7 mouse cellular contexts compared by ENCODE assay signal in genomic region chr2:94404512-94405240, GRCm38 (mm10). TPM values are rescaled to one million over a fixed set of nuclear protein-coding genes. Genes with fewer than 3 reads are reported as not detected.
DNase-seq lines count a peak whose midpoint lies in the region; ATAC-seq and TF ChIP-seq lines count a peak whose summit lies in the region.

No protein-coding gene starts in this region.

- ATAC-seq in forebrain, embryonic 14.5 days = no peak
- no peak for ATAC-seq in liver, embryonic 11.5 days (replicated peaks; ENCODE audit: low FRiP score)

- H3K9ac ChIP-seq in forebrain, embryonic 14.5 days (ENCODE audit: low read length) = peak overlapping the region; percentile 90; the same call in 1 of the 2 replicates
- H3K9ac ChIP-seq in liver, embryonic 11.5 days (ENCODE audit: low read depth, low read length) = no peak overlapping the region

- H3K27me3 ChIP-seq in forebrain, embryonic 14.5 days (replicated peaks; ENCODE audit: control insufficient read depth, insufficient read depth, low read length) = no peaks in the 10 kb centered on the region
- H3K27me3 ChIP-seq in liver, embryonic 11.5 days (replicated peaks; ENCODE audit: control insufficient read depth, insufficient read depth, low read length) = no peaks in the 10 kb centered on the region
- no peaks in the 10 kb centered on the region for H3K27me3 ChIP-seq in small intestine, adult 2 months (ENCODE audit: control insufficient read depth, insufficient read depth, low read length)

- peak overlapping the region; percentile 32; the same call in 1 of the 2 replicates for H3K27ac ChIP-seq in left cerebral cortex, adult 2 months
- no peak overlapping the region for H3K27ac ChIP-seq in forebrain, embryonic 14.5 days (ENCODE audit: low read depth, low read length)
- no peak overlapping the region for H3K27ac ChIP-seq in liver, embryonic 11.5 days (ENCODE audit: low read depth, low read length)
- peak overlapping the region; percentile 41; the same call in 1 of the 2 replicates for H3K27ac ChIP-seq in small intestine, adult 2 months (ENCODE audit: insufficient read depth, low read depth, low read length)

- peak overlapping the region; percentile 87 for H3K4me2 ChIP-seq in forebrain, embryonic 14.5 days (ENCODE audit: low read length)
- H3K4me2 ChIP-seq in liver, embryonic 11.5 days = peak overlapping the region; percentile 87

- DNase-seq in left cerebral cortex, adult 2 months (ENCODE audit: extremely low spot score in 1 of 2, low spot score in 2 of 2) = no peak
- no peak for DNase-seq in left cerebral cortex, postnatal 36 days (ENCODE audit: low spot score in 2 of 2)
- DNase-seq in forebrain, embryonic 14.5 days (ENCODE audit: low spot score) = no peak
- no peak for DNase-seq in liver, embryonic 11.5 days (ENCODE audit: low spot score)
- no peak for DNase-seq in cerebellum, adult 11-12 months
- no peak for DNase-seq in B cell, adult 2 months

- no peaks in the 10 kb centered on the region for H3K36me3 ChIP-seq in forebrain, embryonic 14.5 days (ENCODE audit: control insufficient read depth, insufficient read depth, low read length)
- H3K36me3 ChIP-seq in liver, embryonic 11.5 days (ENCODE audit: control insufficient read depth, insufficient read depth, low read length) = no peaks in the 10 kb centered on the region
- no peaks in the 10 kb centered on the region for H3K36me3 ChIP-seq in small intestine, adult 2 months (ENCODE audit: control insufficient read depth, insufficient read depth, low read length)

- peak overlapping the region; percentile 94 for H3K4me3 ChIP-seq in left cerebral cortex, adult 2 months
- H3K4me3 ChIP-seq in forebrain, embryonic 14.5 days (ENCODE audit: low read depth, low read length) = no peak overlapping the region
- H3K4me3 ChIP-seq in liver, embryonic 11.5 days (ENCODE audit: low read depth, low read length) = peak overlapping the region; percentile 92; the same call in 1 of the 2 replicates
- H3K4me3 ChIP-seq in small intestine, adult 2 months (ENCODE audit: low read depth, low read length) = peak overlapping the region; percentile 5; the same call in 1 of the 2 replicates

- intact Hi-C loops in left cerebral cortex, adult 2 months (cut with DNase I) = no loop called here
- intact Hi-C loops in left cerebral cortex, postnatal 36 days (cut with DNase I) = no loop called here

- no peak for TF ChIP-seq POLR2A in small intestine, adult 2 months (IDR thresholded peaks at IDR 0.05; ENCODE audit: low read depth, low read length)

- H3K4me1 ChIP-seq in forebrain, embryonic 14.5 days (ENCODE audit: control insufficient read depth, insufficient read depth, low read length) = peaks cover 9% of the 10 kb centered on the region
- H3K4me1 ChIP-seq in liver, embryonic 11.5 days (replicated peaks; ENCODE audit: control insufficient read depth, insufficient read depth, low read length) = peaks cover 10% of the 10 kb centered on the region; the same call in 1 of the 2 replicates
- H3K4me1 ChIP-seq in small intestine, adult 2 months (ENCODE audit: control insufficient read depth, insufficient read depth, insufficient read length, low read length) = peaks cover 15% of the 10 kb centered on the region; the same call in 1 of the 2 replicates

- WGBS in forebrain, embryonic 14.5 days = 49% methylated on average over 10 of the region's 10 CpGs
- WGBS in liver, embryonic 11.5 days = 64% methylated on average over 10 of the region's 10 CpGs
- 22% methylated on average over 10 of the region's 10 CpGs for WGBS in small intestine, adult 2 months

- no peak for TF ChIP-seq CTCF in left cerebral cortex, adult 2 months (IDR thresholded peaks at IDR 0.05)
- no peak for TF ChIP-seq CTCF in small intestine, adult 2 months (IDR thresholded peaks at IDR 0.05; ENCODE audit: extremely low read depth, insufficient read length, insufficient replicate concordance, low read depth, low read length)

- H3K9me3 ChIP-seq in forebrain, embryonic 14.5 days (replicated peaks; ENCODE audit: control insufficient read depth, low read length) = no peaks in the 10 kb centered on the region
- H3K9me3 ChIP-seq in liver, embryonic 11.5 days (ENCODE audit: control insufficient read depth, low read length) = no peaks in the 10 kb centered on the region

RNA-seq across cellular contexts. Expression of gene Ttc17, which starts 1.8 kb away (rescaled TPM):
- 10 to 100 TPM; 33.5 to 35.4 TPM for total RNA-seq in left cerebral cortex, adult 2 months (2021)
- total RNA-seq in left cerebral cortex, postnatal 36 days (2021) = 10 to 100 TPM; 30.3 to 37.4 TPM
- polyA plus RNA-seq in forebrain, embryonic 14.5 days (2014; fragmentation: Nextera tagmentation; extraction: Ambion mirVana) = 19.1 and 21.7 TPM in 2 replicates
- polyA plus RNA-seq in liver, embryonic 11.5 days (2014; fragmentation: Nextera tagmentation; extraction: Ambion mirVana) = 9.4 and 10.8 TPM in 2 replicates
- 7.2 and 12.3 TPM in 2 replicates for polyA plus RNA-seq in small intestine, adult 2 months (2012; rRNA removed)

RNA-seq across cellular contexts. Expression of gene Api5, which starts 33.3 kb away (rescaled TPM):
- 10 to 100 TPM; 57.1 to 64.9 TPM for total RNA-seq in left cerebral cortex, adult 2 months (2021)
- 10 to 100 TPM; 56.9 to 58.9 TPM for total RNA-seq in left cerebral cortex, postnatal 36 days (2021)
- 144 and 146 TPM in 2 replicates for polyA plus RNA-seq in forebrain, embryonic 14.5 days (2014; fragmentation: Nextera tagmentation; extraction: Ambion mirVana)
- 173 and 204 TPM in 2 replicates for polyA plus RNA-seq in liver, embryonic 11.5 days (2014; fragmentation: Nextera tagmentation; extraction: Ambion mirVana)
- 16.1 and 17.6 TPM in 2 replicates for polyA plus RNA-seq in small intestine, adult 2 months (2012; rRNA removed)

Comparison
In these comparisons a context has a peak if more than half of its experiments do, and no peak if none do; other contexts are left out.
1. H3K27ac ChIP-seq: peak in left cerebral cortex, adult 2 months (single experiment) and small intestine, adult 2 months (single experiment); none in forebrain, embryonic 14.5 days (single experiment) and liver, embryonic 11.5 days (single experiment).